Mouse (Mus musculus) heart, embryonic 10.5 days (tissue): Measurements from ENCODE around the gene Las1l. TPM values are rescaled to one million over a fixed set of nuclear protein-coding genes. Genes with fewer than 3 reads are reported as not detected.

Experiments used
- DNase-seq: peaks from one replicate; pipeline ENCODE4 v3.0.0-alpha.2; 2017; ENCODE audit warnings: low spot score
- H3K27ac ChIP-seq: fragments of 300-500 bp; sonication (generic); 2 replicates; pipeline ENCODE4 v1.5.1; 2016; ENCODE audit warnings: mild to moderate bottlenecking
- H3K27me3 ChIP-seq: fragments of 300-500 bp; sonication (generic); 2 replicates; pipeline ENCODE4 v1.6.1; 2016; ENCODE audit warnings: mild to moderate bottlenecking; ENCODE audit not compliant: poor library complexity, insufficient read depth, severe bottlenecking
- H3K36me3 ChIP-seq: fragments of 300-500 bp; sonication (generic); 2 replicates; pipeline ENCODE4 v1.6.1; 2016; ENCODE audit warnings: mild to moderate bottlenecking, moderate library complexity
- H3K4me1 ChIP-seq: fragments of 300-500 bp; sonication (generic); 2 replicates; pipeline ENCODE4 v1.6.1; 2016; ENCODE audit warnings: mild to moderate bottlenecking
- H3K4me3 ChIP-seq: fragments of 300-500 bp; sonication (generic); 2 replicates; pipeline ENCODE4 v1.5.1; 2016; ENCODE audit warnings: mild to moderate bottlenecking, moderate library complexity
- H3K9me3 ChIP-seq: fragments of 300-500 bp; sonication (generic); 2 replicates; pipeline ENCODE4 v1.6.1; 2016; ENCODE audit warnings: mild to moderate bottlenecking, moderate library complexity
- WGBS: fragments of 180-500 bp; shearing (Covaris S2); methylation state at CpG from one replicate; pipeline ENCODE4 v1.1.7; 2016; 5-methylcytosine and 5-hydroxymethylcytosine counted together
- polyA plus RNA-seq: library from polyadenylated mRNA; unstranded; fragments of >200 nt; fragmentation: Nextera tagmentation; extraction: Ambion mirVana; gene quantifications from 2 replicates; pipeline ENCODE4 v1.2.1, GENCODE M21; 2016

The Las1l gene
- polyA plus RNA-seq, 1 experiment from 2014 or later = 73.4 TPM

DNA sequence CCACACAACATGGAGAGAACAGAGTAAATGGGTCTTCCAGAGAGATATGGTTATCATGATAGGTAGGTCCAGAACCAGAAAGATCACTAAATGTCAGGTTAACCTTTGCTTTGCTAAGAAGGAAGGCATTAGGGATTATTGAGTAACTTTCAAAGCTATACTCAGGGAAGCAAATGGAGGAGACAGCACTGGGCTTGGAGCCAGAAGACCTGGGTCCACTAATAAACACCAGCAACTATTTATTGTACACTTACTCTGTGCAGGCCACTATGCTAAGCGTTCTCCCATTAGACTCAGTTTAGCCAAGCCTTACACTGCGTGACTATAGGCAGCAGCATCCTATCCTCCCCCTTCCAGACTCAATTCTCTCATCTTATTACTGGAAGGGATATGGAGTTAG, 11.3 kb downstream of the Las1l start:
- Histone ChIP-seq H3K27ac (no peak overlapping the region), H3K9me3 (no peaks in the 10 kb centered on the region), H3K4me3 (no peak overlapping the region), H3K4me1 (no peaks in the 10 kb centered on the region), H3K27me3 (no peaks in the 10 kb centered on the region), H3K36me3 (peaks cover 36% of the 10 kb centered on the region)
- WGBS = 89% methylated on average over 2 of the region's 2 CpGs
- no peak for DNase-seq

DNA sequence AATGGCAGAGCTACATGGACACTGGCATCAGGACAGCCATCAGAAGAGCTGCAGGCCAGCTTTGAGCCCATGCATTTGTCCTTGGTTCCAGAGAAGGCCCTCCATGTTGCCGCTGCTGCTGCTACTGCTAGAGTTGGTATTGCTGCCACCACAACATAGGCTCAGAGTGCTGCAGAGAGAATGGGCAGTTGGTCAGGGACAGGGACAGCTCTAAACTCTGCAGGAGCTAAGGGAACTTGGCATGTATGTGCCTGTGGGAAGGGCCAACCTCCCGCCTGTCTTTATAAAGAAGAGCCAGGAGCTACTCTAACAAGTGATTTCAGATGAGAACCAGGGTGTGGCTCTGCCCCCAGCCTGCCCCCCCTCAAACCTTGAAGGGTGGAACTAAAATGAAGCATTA, 21.3 kb downstream of the Las1l start:
- Histone ChIP-seq H3K9me3 (no peaks in the 10 kb centered on the region), H3K36me3 (peaks cover 29% of the 10 kb centered on the region), H3K4me1 (no peaks in the 10 kb centered on the region), H3K4me3 (no peak overlapping the region), H3K27me3 (no peaks in the 10 kb centered on the region), H3K27ac (no peak overlapping the region)
- no peak for DNase-seq
- 90% methylated on average over 2 of the region's 2 CpGs for WGBS

DNA sequence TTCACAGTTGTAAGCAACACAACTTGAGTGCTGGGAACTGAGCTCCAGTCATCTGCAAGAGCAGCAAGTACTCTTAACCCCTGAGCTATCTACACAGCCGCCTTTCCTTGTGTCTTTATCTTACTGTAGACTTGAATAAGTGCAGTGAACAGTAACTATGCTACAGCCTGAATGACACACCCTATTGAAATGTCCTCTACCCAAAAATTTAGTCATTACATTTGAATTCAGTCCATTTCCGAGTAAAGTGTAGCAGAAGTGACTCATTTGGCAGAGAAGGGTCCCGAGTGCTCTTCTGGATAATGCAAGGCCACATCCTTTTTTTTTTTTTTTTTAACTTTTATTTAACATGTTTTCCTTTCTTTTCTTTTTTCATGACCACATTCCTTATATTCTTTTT, 54.0 kb downstream of the Las1l start:
- WGBS = 81% methylated on average over 3 of the region's 3 CpGs
- no peaks in the 10 kb centered on the region for H3K9me3 ChIP-seq
- no peaks in the 10 kb centered on the region for H3K36me3 ChIP-seq
- no peak overlapping the region for H3K4me3 ChIP-seq
- no peak for DNase-seq
- H3K27ac ChIP-seq = no peak overlapping the region
- H3K4me1 ChIP-seq = no peaks in the 10 kb centered on the region
- H3K27me3 ChIP-seq = no peaks in the 10 kb centered on the region

Other genes with a start within 250 kb of the Las1l start
- gene Zc3h12b, start 245.3 kb downstream of the Las1l start, polyA plus RNA-seq = 2.6 and 3.5 TPM in 2 replicates
- gene Msn, start 139.1 kb upstream of the Las1l start, polyA plus RNA-seq = 146 and 191 TPM in 2 replicates